Mouse (Mus musculus): ENCODE results near the gene Krt80. TPM values are rescaled to one million over a fixed set of nuclear protein-coding genes. Genes with fewer than 3 reads are reported as not detected.

The Krt80 gene
- polyA plus RNA-seq, 1 experiment: 15.6 TPM

- no peak for TF ChIP-seq CTCF (IDR thresholded peaks at IDR 0.05; ENCODE audit: low read depth, low read length)
- TF ChIP-seq POLR2A (IDR thresholded peaks at IDR 0.05; ENCODE audit: borderline replicate concordance, low read depth, low read length): no peak
- H3K4me3 ChIP-seq (ENCODE audit: insufficient read depth, low read length): no peak overlapping the region
- H3K27ac ChIP-seq (ENCODE audit: insufficient read depth, low read depth, low read length): no peak overlapping the region
- H3K4me1 ChIP-seq (ENCODE audit: control insufficient read depth, insufficient read depth, low read length): peaks cover 42% of the 10 kb centered on the region
Observed at GRCm38 (mm10) chr15:101320618-101321041, 49.3 kb downstream of the Krt80 start.

- peaks cover 42% of the 10 kb centered on the region for H3K4me1 ChIP-seq (ENCODE audit: control insufficient read depth, insufficient read depth, low read length)
- TF ChIP-seq POLR2A (IDR thresholded peaks at IDR 0.05; ENCODE audit: borderline replicate concordance, low read depth, low read length) (no peak), CTCF (IDR thresholded peaks at IDR 0.05; ENCODE audit: low read depth, low read length) (no peak)
- H3K4me3 ChIP-seq (ENCODE audit: insufficient read depth, low read length): no peak overlapping the region
- peak overlapping the region; percentile 85; the same call in 1 of the 2 replicates for H3K27ac ChIP-seq (ENCODE audit: insufficient read depth, low read depth, low read length)
Observed at GRCm38 (mm10) chr15:101320010-101320617, 49.8 kb downstream of the Krt80 start.

- Histone ChIP-seq H3K27ac (ENCODE audit: insufficient read depth, low read depth, low read length) (peak overlapping the region; percentile 85), H3K4me3 (ENCODE audit: insufficient read depth, low read length) (no peak overlapping the region), H3K4me1 (ENCODE audit: control insufficient read depth, insufficient read depth, low read length) (peaks cover 42% of the 10 kb centered on the region)
- no peak for TF ChIP-seq CTCF (IDR thresholded peaks at IDR 0.05; ENCODE audit: low read depth, low read length)
- TF ChIP-seq POLR2A (IDR thresholded peaks at IDR 0.05; ENCODE audit: borderline replicate concordance, low read depth, low read length): no peak
Observed at GRCm38 (mm10) chr15:101318889-101319765, 50.8 kb downstream of the Krt80 start.

GRCm38 (mm10) chr15:101317814-101318500 lies 52.0 kb downstream of the Krt80 start:
- Histone ChIP-seq H3K27ac (ENCODE audit: insufficient read depth, low read depth, low read length) (peak overlapping the region; percentile 85), H3K4me3 (ENCODE audit: insufficient read depth, low read length) (no peak overlapping the region), H3K4me1 (ENCODE audit: control insufficient read depth, insufficient read depth, low read length) (peaks cover 42% of the 10 kb centered on the region)
- TF ChIP-seq CTCF (IDR thresholded peaks at IDR 0.05; ENCODE audit: low read depth, low read length) (no peak), POLR2A (IDR thresholded peaks at IDR 0.05; ENCODE audit: borderline replicate concordance, low read depth, low read length) (no peak)

GRCm38 (mm10) chr15:101316913-101317813 lies 52.8 kb downstream of the Krt80 start:
- Histone ChIP-seq H3K4me3 (ENCODE audit: insufficient read depth, low read length) (no peak overlapping the region), H3K4me1 (ENCODE audit: control insufficient read depth, insufficient read depth, low read length) (peaks cover 42% of the 10 kb centered on the region), H3K27ac (ENCODE audit: insufficient read depth, low read depth, low read length) (peak overlapping the region; percentile 80)
- TF ChIP-seq CTCF (IDR thresholded peaks at IDR 0.05; ENCODE audit: low read depth, low read length) (no peak), POLR2A (IDR thresholded peaks at IDR 0.05; ENCODE audit: borderline replicate concordance, low read depth, low read length) (no peak)

- TF ChIP-seq CTCF (IDR thresholded peaks at IDR 0.05; ENCODE audit: low read depth, low read length): no peak
- TF ChIP-seq POLR2A (IDR thresholded peaks at IDR 0.05; ENCODE audit: borderline replicate concordance, low read depth, low read length): no peak
- H3K4me3 ChIP-seq (ENCODE audit: insufficient read depth, low read length): peak overlapping the region; percentile 53
- H3K27ac ChIP-seq (ENCODE audit: insufficient read depth, low read depth, low read length): peak overlapping the region; percentile 80
Observed at GRCm38 (mm10) chr15:101316279-101316912, 53.6 kb downstream of the Krt80 start.

GRCm38 (mm10) chr15:101315832-101316231 lies 54.1 kb downstream of the Krt80 start:
- Histone ChIP-seq H3K4me3 (ENCODE audit: insufficient read depth, low read length) (peak overlapping the region; percentile 53), H3K4me1 (ENCODE audit: control insufficient read depth, insufficient read depth, low read length) (peaks cover 42% of the 10 kb centered on the region), H3K27ac (ENCODE audit: insufficient read depth, low read depth, low read length) (no peak overlapping the region)
- TF ChIP-seq POLR2A (IDR thresholded peaks at IDR 0.05; ENCODE audit: borderline replicate concordance, low read depth, low read length) (no peak), CTCF (IDR thresholded peaks at IDR 0.05; ENCODE audit: low read depth, low read length) (peak; percentile 72)

More at GRCm38 (mm10) chr15:101316279-101316912, 53.6 kb downstream of the Krt80 start:
- H3K4me1 ChIP-seq (ENCODE audit: control insufficient read depth, insufficient read depth, low read length): peaks cover 42% of the 10 kb centered on the region

- Histone ChIP-seq H3K27ac (ENCODE audit: insufficient read depth, low read depth, low read length) (no peak overlapping the region), H3K4me1 (ENCODE audit: control insufficient read depth, insufficient read depth, low read length) (peaks cover 38% of the 10 kb centered on the region), H3K4me3 (ENCODE audit: insufficient read depth, low read length) (no peak overlapping the region)
- TF ChIP-seq POLR2A (IDR thresholded peaks at IDR 0.05; ENCODE audit: borderline replicate concordance, low read depth, low read length) (no peak), CTCF (IDR thresholded peaks at IDR 0.05; ENCODE audit: low read depth, low read length) (no peak)
Observed at GRCm38 (mm10) chr15:101315378-101315777, 54.6 kb downstream of the Krt80 start.

All from bone marrow macrophage, adult 2 months (primary cell).